Mouse (Mus musculus): ENCODE results near the gene Tob2.
A peak's percentile ranks its signal among the peaks of the same experiment; 100 is the strongest.

The Tob2 gene

GRCm38 (mm10) chr15:81860471-81861135, 2.0 kb upstream of the Tob2 start:
- peak in 1 of 2 experiments; percentile 60 for DNase-seq (ENCODE audit: low spot score in 2 of 2)

GRCm38 (mm10) chr15:81859330-81860255, 997 bp upstream of the Tob2 start:
- peak; percentile 73 to 85 for DNase-seq (ENCODE audit: low spot score in 2 of 2)

GRCm38 (mm10) chr15:81858138-81858516, 469 bp downstream of the Tob2 start:
- peak; percentile 94 to 97 for DNase-seq (ENCODE audit: low spot score in 2 of 2)

- DNase-seq (ENCODE audit: low spot score in 2 of 2), result no peak
Measured at GRCm38 (mm10) chr15:81857724-81858116, 876 bp downstream of the Tob2 start.

- DNase-seq (ENCODE audit: low spot score in 2 of 2), result peak in 1 of 2 experiments; percentile 26
Measured at GRCm38 (mm10) chr15:81856938-81857723, 1.5 kb downstream of the Tob2 start.

GRCm38 (mm10) chr15:81856030-81856790, 2.4 kb downstream of the Tob2 start:
- peak; percentile 73 to 79 for DNase-seq (ENCODE audit: low spot score in 2 of 2)

DNA sequence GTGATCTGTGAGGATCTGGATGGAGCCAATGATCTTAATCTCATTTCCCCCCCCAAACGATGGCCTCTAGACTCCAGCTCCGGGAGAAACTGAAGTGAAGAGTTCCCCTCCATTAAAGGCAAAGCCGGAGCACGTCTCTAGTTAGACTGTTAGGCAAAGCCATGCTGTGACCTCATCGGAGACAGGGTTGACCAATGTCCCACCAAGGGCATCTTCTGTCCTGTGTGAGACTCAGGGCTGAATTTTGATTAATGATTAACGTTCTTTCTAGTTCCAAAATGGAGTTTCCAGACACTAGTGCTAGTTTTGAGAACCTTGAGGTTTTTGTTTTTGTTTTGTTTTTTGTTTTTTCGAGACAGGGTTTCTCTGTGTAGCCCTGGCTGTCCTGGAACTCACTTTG, 5.5 kb downstream of the Tob2 start:
- no peak for DNase-seq (ENCODE audit: low spot score in 2 of 2)

DNA sequence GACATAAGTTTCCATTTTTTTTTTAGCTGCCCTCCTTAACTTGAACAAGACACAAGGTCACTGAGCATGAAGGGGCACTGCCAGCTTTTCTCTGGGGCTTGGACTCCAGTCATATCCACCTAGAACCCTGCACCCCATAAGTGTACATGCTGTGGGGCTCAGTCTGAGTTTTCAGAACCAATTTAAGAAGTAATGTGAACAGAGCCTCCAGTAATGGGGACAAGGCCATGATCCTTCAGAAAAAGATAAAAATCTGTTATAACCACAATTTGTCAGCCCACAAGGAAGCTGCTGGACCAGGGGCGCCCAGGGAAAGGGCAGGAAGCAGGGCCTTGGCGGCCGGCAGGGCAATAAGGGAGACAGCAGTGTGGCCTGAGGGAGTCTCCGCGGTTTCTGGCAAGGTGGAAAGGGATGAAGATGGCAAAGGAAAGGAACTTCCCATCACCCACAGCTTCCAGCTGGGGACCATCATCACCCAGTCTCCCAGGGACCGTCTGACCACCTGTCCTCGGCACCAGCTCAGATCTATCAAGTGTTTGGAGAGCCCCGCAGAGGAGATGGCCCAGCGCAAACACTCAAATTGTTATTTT, 6.1 kb downstream of the Tob2 start:
- DNase-seq (ENCODE audit: low spot score in 2 of 2), result no peak

GRCm38 (mm10) chr15:81851375-81851774, 7.2 kb downstream of the Tob2 start:
- no peak for DNase-seq (ENCODE audit: low spot score in 2 of 2)

DNA sequence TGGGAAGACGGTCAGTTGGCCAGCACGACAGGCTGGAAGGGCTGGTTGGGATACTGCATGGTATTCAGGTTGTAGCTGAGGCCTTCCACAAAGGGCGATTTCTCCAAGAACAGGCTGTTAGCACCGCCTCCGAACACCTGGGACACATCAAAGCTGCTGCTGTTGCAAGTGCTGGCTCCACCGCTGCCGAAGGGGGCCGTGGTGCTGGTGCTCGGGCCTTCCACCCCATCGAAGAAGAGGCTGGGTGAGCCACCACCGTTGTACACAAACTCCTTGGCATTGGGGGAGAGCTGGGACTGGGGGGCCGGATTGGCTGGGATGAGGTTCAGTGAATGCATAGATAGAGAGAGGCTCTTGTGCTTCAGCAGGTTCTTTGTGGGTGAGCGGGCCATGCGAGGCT, 7.9 kb downstream of the Tob2 start:
- no peak for DNase-seq (ENCODE audit: low spot score in 2 of 2)

GRCm38 (mm10) chr15:81849104-81849503, 9.5 kb downstream of the Tob2 start:
- DNase-seq (ENCODE audit: low spot score in 2 of 2), result no peak

DNA sequence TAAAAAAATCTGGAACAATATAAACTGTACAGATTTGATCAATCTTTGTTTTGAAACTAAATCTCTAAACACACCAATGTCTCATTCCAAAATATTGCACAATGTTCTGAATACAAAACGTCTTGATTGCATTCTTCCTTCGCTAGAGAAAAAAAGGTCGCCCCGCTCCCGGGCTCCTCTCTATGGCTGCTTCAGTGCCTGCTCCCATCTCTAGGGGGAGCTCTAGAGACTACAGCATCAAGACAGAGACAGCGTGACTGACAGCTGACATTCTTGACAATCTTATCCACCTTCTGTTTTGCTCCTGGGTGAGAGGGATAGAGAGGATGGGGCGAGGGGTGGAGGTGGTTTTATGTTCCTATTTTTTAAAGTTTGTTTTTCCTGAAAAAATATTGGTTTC, 10.3 kb downstream of the Tob2 start:
- peak in 1 of 2 experiments; percentile 57 for DNase-seq (ENCODE audit: low spot score in 2 of 2)

DNA sequence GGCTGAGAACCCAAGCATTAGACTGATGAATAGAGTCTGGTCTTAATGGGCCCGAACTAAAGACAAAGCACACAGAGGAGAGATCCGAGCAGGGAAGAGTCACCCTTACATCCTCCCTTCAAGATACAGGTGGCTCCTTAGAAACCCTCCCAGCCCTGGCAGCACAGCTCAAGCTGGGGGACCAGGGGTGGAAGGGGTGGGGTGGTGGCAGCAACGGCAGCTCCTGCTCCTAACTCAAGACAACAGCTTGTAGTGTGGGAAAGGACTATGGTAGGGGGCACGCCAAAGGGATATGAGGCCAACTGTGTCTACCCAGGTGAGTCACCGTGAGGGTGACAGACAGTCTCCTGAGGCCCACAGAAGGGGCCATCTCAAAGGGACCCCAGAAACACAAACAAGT, 10.7 kb downstream of the Tob2 start:
- no peak for DNase-seq (ENCODE audit: low spot score in 2 of 2)

- DNase-seq (ENCODE audit: low spot score in 2 of 2), result no peak
Measured at GRCm38 (mm10) chr15:81847161-81847560, 11.4 kb downstream of the Tob2 start.

- no peak for DNase-seq (ENCODE audit: low spot score in 2 of 2)
Measured at GRCm38 (mm10) chr15:81846755-81847154, 11.8 kb downstream of the Tob2 start.

DNA sequence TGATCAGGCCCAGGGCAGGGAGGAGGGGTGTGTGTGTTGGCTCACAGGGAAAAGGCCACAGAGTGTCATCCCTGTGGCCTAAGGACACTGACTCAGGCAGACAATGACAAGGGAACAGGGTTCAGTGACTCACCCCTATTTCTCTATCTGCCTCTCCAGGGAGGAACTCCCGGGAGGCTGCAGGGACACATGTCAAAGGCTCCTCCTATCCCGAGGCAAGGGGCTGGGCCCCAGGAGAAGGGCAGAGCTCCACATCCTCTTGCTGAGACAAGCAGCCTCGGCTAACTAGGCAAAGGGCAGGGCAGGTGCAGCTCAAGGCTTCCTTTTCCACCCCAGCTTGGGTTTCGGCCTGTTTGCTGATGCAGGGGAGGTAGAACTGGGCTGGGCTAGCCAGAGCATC, 12.9 kb downstream of the Tob2 start:
- DNase-seq (ENCODE audit: low spot score in 2 of 2), result peak; percentile 56 to 78

GRCm38 (mm10) chr15:81845033-81845625, 13.5 kb downstream of the Tob2 start:
- no peak for DNase-seq (ENCODE audit: low spot score in 2 of 2)

- no peak for DNase-seq (ENCODE audit: low spot score in 2 of 2)
Measured at GRCm38 (mm10) chr15:81842275-81842674, 16.3 kb downstream of the Tob2 start.

DNA sequence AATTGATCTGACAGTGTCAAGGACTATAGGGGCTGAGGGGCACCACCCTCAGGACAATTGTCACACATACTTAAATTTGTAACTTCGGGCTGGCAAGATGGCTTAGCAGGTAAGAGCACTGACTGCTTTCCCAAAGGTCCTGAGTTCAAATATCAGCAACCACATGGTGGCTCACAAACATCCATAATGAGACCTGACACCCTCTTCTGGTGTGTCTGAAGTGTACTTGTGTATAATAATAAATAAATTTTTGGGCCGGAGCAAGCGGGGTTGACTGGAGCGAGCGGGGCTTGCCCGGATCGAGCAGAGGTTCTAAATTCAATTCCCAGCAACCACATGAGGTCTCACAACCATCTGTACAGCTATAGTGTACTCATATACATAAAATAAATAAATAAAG, 18.3 kb downstream of the Tob2 start:
- DNase-seq (ENCODE audit: low spot score in 2 of 2), result no peak

GRCm38 (mm10) chr15:81839634-81840033, 19.0 kb downstream of the Tob2 start:
- peak; percentile 43 to 89 for DNase-seq (ENCODE audit: low spot score in 2 of 2)
